Mouse (Mus musculus) lung, postnatal 0 days (tissue): ENCODE data around the gene Ccdc188. TPM values are rescaled to one million over a fixed set of nuclear protein-coding genes. Genes with fewer than 3 reads are reported as not detected.

Experiments
- ATAC-seq: fragments of 200-750 bp; cut with Nextera tagmentation; 2 replicates; pipeline ENCODE4 v1.8.0; 2017; ENCODE audit warnings: moderate library complexity
- DNase-seq: peaks from one replicate; pipeline ENCODE4 v3.0.0-alpha.2; 2016; ENCODE audit warnings: low spot score
- H3K27ac ChIP-seq: fragments of 300-500 bp; sonication (generic); 2 replicates; pipeline ENCODE4 v1.5.1; 2014; ENCODE audit warnings: antibody characterized with exemption, mild to moderate bottlenecking, low read length, mixed read lengths
- H3K27me3 ChIP-seq: fragments of 300-500 bp; sonication (generic); replicated peaks from 2 replicates; pipeline ENCODE4 v1.6.1; 2014; ENCODE audit warnings: low read length, mixed read lengths; ENCODE audit not compliant: insufficient read depth
- H3K36me3 ChIP-seq: fragments of 300-500 bp; sonication (generic); 2 replicates; pipeline ENCODE4 v1.6.1; 2014; ENCODE audit warnings: low read length, mixed read lengths; ENCODE audit not compliant: insufficient read depth
- H3K4me1 ChIP-seq: fragments of 300-500 bp; sonication (generic); 2 replicates; pipeline ENCODE4 v1.6.1; 2014; ENCODE audit warnings: antibody characterized with exemption, low read depth, low read length, mixed read lengths; ENCODE audit not compliant: insufficient read depth
- H3K4me2 ChIP-seq: fragments of 300-500 bp; sonication (generic); replicated peaks from 2 replicates; pipeline ENCODE4 v1.6.1; 2014; ENCODE audit warnings: low read depth, mild to moderate bottlenecking, low read length, moderate library complexity, mixed read lengths
- H3K4me3 ChIP-seq: fragments of 300-500 bp; sonication (generic); 2 replicates; pipeline ENCODE4 v1.5.1; 2014; ENCODE audit warnings: low read depth, low read length
- H3K9ac ChIP-seq: fragments of 300-500 bp; sonication (generic); replicated peaks from 2 replicates; pipeline ENCODE4 v1.6.1; 2014; ENCODE audit warnings: low read depth, mild to moderate bottlenecking
- H3K9me3 ChIP-seq: fragments of 300-500 bp; sonication (generic); 2 replicates; pipeline ENCODE4 v1.6.1; 2016; ENCODE audit warnings: low read length, mixed read lengths
- CTCF ChIP-seq: IDR thresholded peaks from 2 replicates; pipeline ENCODE4 v1.5.1; 2016; ENCODE audit warnings: antibody characterized with exemption, mild to moderate bottlenecking
- EP300 ChIP-seq: IDR thresholded peaks from 2 replicates; pipeline ENCODE4 v1.6.1; 2016; ENCODE audit warnings: antibody characterized with exemption, mild to moderate bottlenecking, control low read depth
- WGBS: fragments of 180-500 bp; shearing (Covaris S2); extraction: QIAGEN DNeasy Blood & Tissue Kit; methylation state at CpG from one replicate; pipeline ENCODE4 v1.1.7; 2014; 5-methylcytosine and 5-hydroxymethylcytosine counted together
- polyA plus RNA-seq: library from polyadenylated mRNA; unstranded; fragments of >200 nt; fragmentation: Nextera tagmentation; extraction: Ambion mirVana; gene quantifications from 2 replicates; pipeline ENCODE4 v1.2.1, GENCODE M21; 2015

Gene Ccdc188
- polyA plus RNA-seq, 1 experiment from 2014 or later, result not detected

- no peaks in the 10 kb centered on the region for H3K9me3 ChIP-seq
- no peak overlapping the region for H3K4me3 ChIP-seq
- H3K36me3 ChIP-seq, result peaks cover 15% of the 10 kb centered on the region; the same call in 1 of the 2 replicates
- no peaks in the 10 kb centered on the region for H3K27me3 ChIP-seq
- TF ChIP-seq CTCF (no peak), EP300 (no peak)
- no peak overlapping the region for H3K4me2 ChIP-seq
- no peak for ATAC-seq
- 83% methylated on average over 6 of the region's 6 CpGs for WGBS
- no peaks in the 10 kb centered on the region for H3K4me1 ChIP-seq
- no peak for DNase-seq
- H3K27ac ChIP-seq, result no peak overlapping the region
- H3K9ac ChIP-seq, result no peak overlapping the region
Observed at GRCm38 (mm10) chr16:18220856-18221542, 3.3 kb downstream of the Ccdc188 start.

GRCm38 (mm10) chr16:18221543-18221898 lies 3.8 kb downstream of the Ccdc188 start:
- ATAC-seq, result no peak
- TF ChIP-seq EP300, result no peak
- peak; percentile 30 for TF ChIP-seq CTCF
- WGBS, result 86% methylated on average over 10 of the region's 11 CpGs

GRCm38 (mm10) chr16:18222188-18222587 lies 4.5 kb downstream of the Ccdc188 start:
- ATAC-seq (no peak), DNase-seq (no peak)
- Histone ChIP-seq H3K36me3 (peaks cover 15% of the 10 kb centered on the region; the same call in 1 of the 2 replicates), H3K4me1 (no peaks in the 10 kb centered on the region), H3K27ac (no peak overlapping the region), H3K9me3 (no peaks in the 10 kb centered on the region), H3K27me3 (no peaks in the 10 kb centered on the region), H3K9ac (no peak overlapping the region), H3K4me2 (no peak overlapping the region), H3K4me3 (no peak overlapping the region)
- 75% methylated on average over 11 of the region's 11 CpGs for WGBS
- TF ChIP-seq EP300 (no peak), CTCF (no peak)

More at GRCm38 (mm10) chr16:18221543-18221898, 3.8 kb downstream of the Ccdc188 start:
- no peak overlapping the region for H3K4me3 ChIP-seq
- no peaks in the 10 kb centered on the region for H3K9me3 ChIP-seq
- DNase-seq, result no peak
- no peaks in the 10 kb centered on the region for H3K27me3 ChIP-seq
- peaks cover 15% of the 10 kb centered on the region; the same call in 1 of the 2 replicates for H3K36me3 ChIP-seq
- H3K27ac ChIP-seq, result no peak overlapping the region
- H3K9ac ChIP-seq, result no peak overlapping the region
- no peak overlapping the region for H3K4me2 ChIP-seq
- H3K4me1 ChIP-seq, result no peaks in the 10 kb centered on the region

- no peak overlapping the region for H3K27ac ChIP-seq
- no peak for ATAC-seq
- H3K9ac ChIP-seq, result no peak overlapping the region
Observed at GRCm38 (mm10) chr16:18227187-18227586, 9.5 kb downstream of the Ccdc188 start.

GRCm38 (mm10) chr16:18227897-18228422 lies 10.3 kb downstream of the Ccdc188 start:
- Histone ChIP-seq H3K36me3 (peaks cover 12% of the 10 kb centered on the region; the same call in 1 of the 2 replicates), H3K4me3 (no peak overlapping the region), H3K4me2 (no peak overlapping the region), H3K27me3 (no peaks in the 10 kb centered on the region), H3K9ac (no peak overlapping the region), H3K4me1 (0 out of 2 replicates have a peak, but pooled peaks cover 6% of the 10 kb centered on the region), H3K9me3 (no peaks in the 10 kb centered on the region), H3K27ac (no peak overlapping the region)
- TF ChIP-seq CTCF (no peak), EP300 (no peak)
- WGBS, result 92% methylated on average over 20 of the region's 20 CpGs
- DNase-seq, result no peak
- no peak for ATAC-seq

More at GRCm38 (mm10) chr16:18227187-18227586, 9.5 kb downstream of the Ccdc188 start:
- Histone ChIP-seq H3K36me3 (peaks cover 15% of the 10 kb centered on the region; the same call in 1 of the 2 replicates), H3K4me2 (no peak overlapping the region), H3K4me3 (no peak overlapping the region), H3K4me1 (0 out of 2 replicates have a peak, but pooled peaks cover 6% of the 10 kb centered on the region), H3K27me3 (no peaks in the 10 kb centered on the region), H3K9me3 (no peaks in the 10 kb centered on the region)
- WGBS, result 91% methylated on average over 12 of the region's 13 CpGs
- no peak for DNase-seq
- TF ChIP-seq EP300 (no peak), CTCF (no peak)

GRCm38 (mm10) chr16:18228856-18229255 lies 11.2 kb downstream of the Ccdc188 start:
- no peak overlapping the region for H3K4me3 ChIP-seq
- no peaks in the 10 kb centered on the region for H3K9me3 ChIP-seq
- H3K4me2 ChIP-seq, result no peak overlapping the region
- WGBS, result 96% methylated on average over 4 of the region's 4 CpGs
- H3K36me3 ChIP-seq, result peaks cover 8% of the 10 kb centered on the region; the same call in 1 of the 2 replicates
- no peak for TF ChIP-seq EP300
- no peak for TF ChIP-seq CTCF
- DNase-seq (no peak), ATAC-seq (no peak)
- H3K27ac ChIP-seq, result no peak overlapping the region
- peaks cover 7% of the 10 kb centered on the region; the same call in 1 of the 2 replicates for H3K4me1 ChIP-seq
- H3K9ac ChIP-seq, result no peak overlapping the region
- no peaks in the 10 kb centered on the region for H3K27me3 ChIP-seq
